Mouse (Mus musculus) forebrain, embryonic 16.5 days (tissue): Measurements from ENCODE around the gene Hhat. TPM values are rescaled to one million over a fixed set of nuclear protein-coding genes. Genes with fewer than 3 reads are reported as not detected.

Source experiments
- ATAC-seq: fragments of 200-750 bp; cut with Nextera tagmentation; 2 replicates; pipeline ENCODE4 v1.8.0; 2017; ENCODE audit warnings: mild to moderate bottlenecking, moderate library complexity
- H3K27ac ChIP-seq: fragments of 300-500 bp; sonication (generic); 2 replicates; pipeline ENCODE4 v1.5.1; 2014; ENCODE audit warnings: low read length, control low read depth
- H3K27me3 ChIP-seq: fragments of 300-500 bp; sonication (generic); replicated peaks from 2 replicates; pipeline ENCODE4 v1.6.1; 2014; ENCODE audit warnings: low read length; ENCODE audit not compliant: control insufficient read depth, insufficient read depth
- H3K36me3 ChIP-seq: fragments of 300-500 bp; sonication (generic); 2 replicates; pipeline ENCODE4 v1.6.1; 2014; ENCODE audit not compliant: control insufficient read depth, insufficient read depth
- H3K4me1 ChIP-seq: fragments of 300-500 bp; sonication (generic); replicated peaks from 2 replicates; pipeline ENCODE4 v1.6.1; 2014; ENCODE audit warnings: low read length; ENCODE audit not compliant: control insufficient read depth, insufficient read depth
- H3K4me2 ChIP-seq: fragments of 300-500 bp; sonication (generic); 2 replicates; pipeline ENCODE4 v1.6.1; 2014; ENCODE audit warnings: mild to moderate bottlenecking, low read length, control low read depth
- H3K4me3 ChIP-seq: fragments of 300-500 bp; sonication (generic); replicated peaks from 2 replicates; pipeline ENCODE4 v1.5.1; 2014; ENCODE audit warnings: mild to moderate bottlenecking, low read length, control low read depth
- H3K9ac ChIP-seq: fragments of 300-500 bp; sonication (generic); replicated peaks from 2 replicates; pipeline ENCODE4 v1.6.1; 2014; ENCODE audit warnings: low read depth, low read length, control low read depth
- H3K9me3 ChIP-seq: fragments of 300-500 bp; sonication (generic); 2 replicates; pipeline ENCODE4 v1.6.1; 2016; ENCODE audit warnings: low read length; ENCODE audit not compliant: control insufficient read depth
- WGBS: fragments of 180-500 bp; shearing (Covaris S2); extraction: QIAGEN DNeasy Blood & Tissue Kit; methylation state at CpG from one replicate; pipeline ENCODE4 v1.1.7; 2014; 5-methylcytosine and 5-hydroxymethylcytosine counted together
- polyA plus RNA-seq: library from polyadenylated mRNA; unstranded; fragments of >200 nt; fragmentation: Nextera tagmentation; extraction: Ambion mirVana; gene quantifications from 2 replicates; pipeline ENCODE4 v1.2.1, GENCODE M21; 2015

Hhat gene
- polyA plus RNA-seq, 1 experiment from 2014 or later, result 3.6 TPM

DNA sequence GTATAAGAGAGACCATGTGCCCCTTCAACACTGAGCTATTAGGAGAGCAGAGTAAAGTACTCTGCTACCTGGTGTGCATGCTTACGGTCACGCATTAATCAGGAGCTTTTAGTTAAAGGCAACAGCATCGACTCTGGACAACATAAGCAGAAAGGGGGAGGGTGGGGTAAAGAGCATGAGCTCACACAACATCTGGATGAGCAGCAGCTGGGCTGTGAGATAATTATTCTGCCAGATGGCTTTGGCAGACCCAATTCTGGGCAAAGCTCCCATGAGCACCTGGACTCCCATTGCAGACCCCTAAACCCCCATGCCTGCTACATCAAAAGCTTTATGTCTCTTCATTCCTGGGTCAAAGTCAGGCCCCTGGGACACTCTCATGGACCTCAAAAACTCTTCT lies 121.8 kb downstream of the Hhat start:
- no peak overlapping the region for H3K4me2 ChIP-seq
- H3K27ac ChIP-seq, result no peak overlapping the region
- no peaks in the 10 kb centered on the region for H3K27me3 ChIP-seq
- WGBS, result 87% methylated on average over 3 of the region's 3 CpGs
- H3K9ac ChIP-seq, result no peak overlapping the region
- ATAC-seq, result no peak
- H3K4me1 ChIP-seq, result no peaks in the 10 kb centered on the region
- H3K4me3 ChIP-seq, result no peak overlapping the region
- no peaks in the 10 kb centered on the region for H3K36me3 ChIP-seq
- no peaks in the 10 kb centered on the region for H3K9me3 ChIP-seq

DNA sequence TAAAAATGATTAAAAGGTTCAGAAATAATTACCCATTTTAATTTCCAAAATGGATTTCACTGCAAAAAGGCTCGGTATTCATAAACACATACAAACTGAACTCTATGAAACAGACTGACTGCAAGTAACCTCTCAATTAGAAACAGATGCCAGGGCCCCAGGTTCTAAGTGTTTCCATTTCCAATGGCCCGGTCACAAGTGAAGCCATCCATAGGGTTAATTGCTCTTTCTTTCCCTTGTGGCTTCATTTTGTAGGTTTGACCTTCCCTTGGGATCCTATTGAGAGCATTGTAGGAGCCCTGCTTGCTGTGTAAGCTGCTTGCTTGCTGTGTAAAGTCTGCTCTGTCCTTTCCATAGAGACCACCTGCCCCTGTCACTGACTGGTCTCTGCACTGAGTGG lies 123.7 kb downstream of the Hhat start:
- Histone ChIP-seq H3K4me1 (no peaks in the 10 kb centered on the region), H3K36me3 (no peaks in the 10 kb centered on the region), H3K9ac (no peak overlapping the region), H3K4me3 (no peak overlapping the region), H3K27ac (no peak overlapping the region), H3K4me2 (no peak overlapping the region), H3K9me3 (no peaks in the 10 kb centered on the region), H3K27me3 (no peaks in the 10 kb centered on the region)
- 77% methylated on average over 2 of the region's 2 CpGs for WGBS
- ATAC-seq, result no peak

DNA sequence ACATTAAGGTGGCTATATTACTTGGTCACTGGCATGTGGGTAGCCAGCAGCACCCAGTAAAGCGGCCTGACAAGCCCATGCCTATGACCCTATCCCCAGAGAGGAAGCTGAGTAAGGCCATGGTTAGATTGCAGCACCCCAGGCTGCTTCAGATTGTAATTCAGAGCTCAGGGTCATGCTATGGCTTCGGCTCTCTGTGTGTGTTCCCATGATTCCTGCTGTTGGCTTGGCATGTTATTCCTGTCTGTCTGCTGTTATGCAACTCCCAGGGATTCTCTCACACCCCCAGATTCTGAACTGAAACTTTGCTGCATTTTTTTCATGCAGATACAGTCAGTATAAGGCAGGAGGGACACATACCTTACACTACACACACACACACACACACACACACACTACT lies 128.9 kb downstream of the Hhat start:
- H3K27ac ChIP-seq, result no peak overlapping the region
- ATAC-seq, result no peak
- H3K36me3 ChIP-seq, result no peaks in the 10 kb centered on the region
- no peak overlapping the region for H3K9ac ChIP-seq
- H3K4me3 ChIP-seq, result no peak overlapping the region
- no peaks in the 10 kb centered on the region for H3K4me1 ChIP-seq
- WGBS, result 94% methylated on average over 2 of the region's 2 CpGs
- H3K9me3 ChIP-seq, result no peaks in the 10 kb centered on the region
- H3K27me3 ChIP-seq, result no peaks in the 10 kb centered on the region
- no peak overlapping the region for H3K4me2 ChIP-seq

DNA sequence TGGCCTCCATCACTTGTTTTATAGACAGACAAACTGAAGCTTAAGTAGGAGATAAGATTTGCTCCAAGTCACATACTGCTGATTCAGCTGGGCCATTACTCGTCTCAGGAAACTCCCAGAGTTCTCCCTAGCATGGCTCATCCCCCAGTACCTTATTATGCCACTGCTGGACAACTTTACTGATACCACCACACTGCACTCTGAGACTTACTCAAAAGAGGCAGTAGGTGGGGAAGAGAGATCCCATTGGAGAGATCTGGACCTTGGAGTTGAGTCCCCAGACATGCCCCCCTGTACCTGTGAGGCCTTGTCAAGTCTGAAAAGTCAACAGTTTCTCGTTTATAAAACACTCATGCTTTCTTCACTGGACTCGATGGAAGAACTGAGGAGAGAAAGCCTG lies 131.8 kb downstream of the Hhat start:
- Histone ChIP-seq H3K4me1 (no peaks in the 10 kb centered on the region), H3K27me3 (no peaks in the 10 kb centered on the region), H3K4me3 (no peak overlapping the region), H3K36me3 (no peaks in the 10 kb centered on the region), H3K27ac (no peak overlapping the region), H3K9me3 (no peaks in the 10 kb centered on the region), H3K9ac (no peak overlapping the region), H3K4me2 (no peak overlapping the region)
- no peak for ATAC-seq
- 65% methylated on average over 3 of the region's 3 CpGs for WGBS

DNA sequence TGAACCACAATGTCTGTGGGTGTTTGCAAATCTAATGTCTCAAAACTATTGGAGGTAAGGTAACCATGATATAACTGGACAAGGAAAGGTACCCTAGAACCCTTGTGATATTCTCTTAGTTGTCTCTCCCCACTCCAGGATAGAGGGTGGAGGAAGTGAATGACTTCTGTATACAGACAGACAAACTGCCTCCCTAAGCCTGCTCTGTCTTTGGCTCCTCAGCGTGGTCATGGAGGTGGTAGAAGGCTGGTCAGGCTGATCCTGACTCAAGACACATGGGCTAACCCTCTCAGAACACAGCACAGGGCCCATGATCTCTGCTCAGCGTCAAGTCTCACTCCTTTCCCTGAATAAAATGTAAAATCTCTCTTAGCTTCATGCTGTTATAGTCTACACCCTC lies 149.2 kb downstream of the Hhat start:
- no peak overlapping the region for H3K27ac ChIP-seq
- no peak overlapping the region for H3K4me3 ChIP-seq
- H3K4me1 ChIP-seq, result no peaks in the 10 kb centered on the region
- no peaks in the 10 kb centered on the region for H3K27me3 ChIP-seq
- no peaks in the 10 kb centered on the region for H3K36me3 ChIP-seq
- no peak overlapping the region for H3K9ac ChIP-seq
- 0 out of 2 replicates have a peak, but pooled peaks cover 2% of the 10 kb centered on the region for H3K9me3 ChIP-seq
- H3K4me2 ChIP-seq, result no peak overlapping the region
- 77% methylated on average over 2 of the region's 2 CpGs for WGBS
- ATAC-seq, result no peak

DNA sequence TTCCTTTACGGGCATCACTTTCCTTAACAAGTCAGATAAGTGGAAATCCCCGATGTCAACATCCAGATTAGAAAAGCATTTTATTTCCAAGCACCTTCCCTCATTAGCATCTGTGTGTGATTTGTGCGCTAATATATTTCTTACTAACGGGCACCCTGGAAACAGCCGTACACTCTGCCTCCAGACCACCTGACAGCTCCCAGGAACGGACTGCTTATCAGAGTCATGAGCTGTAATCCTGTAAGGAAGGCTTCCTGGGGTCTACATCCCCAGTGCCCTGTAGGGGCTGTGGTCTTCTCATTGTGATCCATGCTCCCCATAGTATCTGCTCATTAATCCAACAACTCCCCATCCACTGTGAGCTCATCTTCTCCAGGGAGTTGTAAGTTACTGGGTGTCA lies 157.8 kb downstream of the Hhat start:
- WGBS, result 18% methylated on average over 6 of the region's 6 CpGs
- no peak overlapping the region for H3K9ac ChIP-seq
- no peak for ATAC-seq

DNA sequence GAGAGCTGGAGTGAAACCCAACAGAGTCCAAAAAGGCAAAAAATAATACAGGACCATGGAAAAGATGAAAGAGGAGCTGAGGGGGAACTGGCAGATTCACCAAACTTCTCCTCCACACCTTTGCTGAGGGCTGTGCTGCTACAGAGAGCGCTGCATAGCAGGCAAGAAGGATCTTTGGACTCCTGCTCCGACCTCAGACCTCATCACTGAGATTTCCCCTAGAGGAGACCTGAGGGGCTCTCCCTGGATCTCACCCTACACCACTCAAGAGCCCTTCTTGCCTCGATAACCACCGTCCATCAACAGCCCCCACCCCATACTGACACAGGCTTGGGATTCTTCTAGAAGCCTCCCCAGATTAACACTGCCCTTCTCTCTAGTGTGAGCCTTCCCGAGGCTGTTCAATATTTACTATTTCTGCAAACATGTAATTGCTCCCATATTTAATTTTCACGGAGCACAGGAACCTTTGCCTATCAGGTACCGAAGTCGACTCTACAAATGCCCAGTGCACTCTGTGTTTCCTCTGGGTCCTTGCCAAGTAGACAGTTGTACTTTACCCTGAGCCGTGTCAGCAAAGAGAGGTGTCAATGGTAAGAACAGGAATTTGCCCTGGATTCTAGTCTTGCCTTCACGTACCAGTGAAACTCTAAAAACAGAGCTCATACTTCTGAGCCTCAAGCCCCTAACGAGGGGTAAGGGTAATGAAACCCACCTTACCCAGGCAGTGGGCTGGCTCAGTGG lies 158.9 kb downstream of the Hhat start:
- Histone ChIP-seq H3K36me3 (no peaks in the 10 kb centered on the region), H3K4me2 (no peak overlapping the region), H3K9ac (no peak overlapping the region), H3K9me3 (no peaks in the 10 kb centered on the region), H3K4me3 (no peak overlapping the region), H3K4me1 (no peaks in the 10 kb centered on the region), H3K27me3 (no peaks in the 10 kb centered on the region), H3K27ac (no peak overlapping the region)
- WGBS, result 85% methylated on average over 11 of the region's 11 CpGs
- ATAC-seq, result no peak

More for the DNA sequence above, 157.8 kb downstream of the Hhat start:
- H3K4me3 ChIP-seq, result no peak overlapping the region
- no peak overlapping the region for H3K27ac ChIP-seq
- no peaks in the 10 kb centered on the region for H3K9me3 ChIP-seq
- no peak overlapping the region for H3K4me2 ChIP-seq
- H3K27me3 ChIP-seq, result no peaks in the 10 kb centered on the region
- no peaks in the 10 kb centered on the region for H3K4me1 ChIP-seq
- no peaks in the 10 kb centered on the region for H3K36me3 ChIP-seq

DNA sequence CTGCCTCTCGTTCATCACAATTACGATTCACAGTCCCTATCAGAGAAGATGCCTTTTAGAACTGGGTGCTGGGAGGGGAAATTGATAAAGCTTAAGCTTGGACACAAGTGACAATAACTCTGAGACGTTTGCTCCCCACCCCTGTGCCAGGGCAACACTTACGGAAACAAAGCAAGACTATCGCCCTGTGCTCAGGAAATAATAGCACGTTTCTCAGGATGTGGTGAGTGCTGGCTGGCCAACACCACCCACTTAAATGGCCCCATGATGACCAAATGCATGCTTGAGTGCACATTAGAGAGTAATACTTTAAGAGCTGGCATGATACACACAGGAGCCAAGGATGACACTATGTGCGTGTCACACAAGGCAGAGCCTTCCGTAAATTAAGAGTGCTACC lies 164.1 kb downstream of the Hhat start:
- Histone ChIP-seq H3K27me3 (no peaks in the 10 kb centered on the region), H3K4me1 (no peaks in the 10 kb centered on the region; the same call in 1 of the 2 replicates), H3K4me2 (no peak overlapping the region), H3K9me3 (no peaks in the 10 kb centered on the region), H3K9ac (no peak overlapping the region), H3K27ac (no peak overlapping the region), H3K36me3 (no peaks in the 10 kb centered on the region), H3K4me3 (no peak overlapping the region)
- WGBS, result 82% methylated on average over 8 of the region's 8 CpGs
- ATAC-seq, result no peak

DNA sequence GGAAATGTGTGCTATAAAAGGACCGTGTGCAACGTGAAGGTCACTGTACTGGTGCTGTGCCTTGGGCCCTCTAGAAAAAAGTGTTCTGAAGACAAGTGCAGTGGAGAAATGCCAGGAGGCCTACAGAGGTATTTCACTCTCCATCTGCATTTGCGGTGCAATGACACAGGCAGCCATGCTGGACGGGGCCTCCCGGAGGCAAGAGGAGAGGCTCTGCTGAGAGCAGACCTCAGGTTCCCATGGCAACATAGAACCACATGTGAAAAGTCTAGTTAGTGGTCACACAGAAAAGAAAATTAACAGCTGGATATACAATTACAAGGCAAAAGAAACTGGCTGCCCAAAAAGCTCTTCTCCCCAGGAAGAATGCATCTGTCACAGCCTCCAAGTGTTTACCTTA lies 166.6 kb downstream of the Hhat start:
- Histone ChIP-seq H3K9me3 (no peaks in the 10 kb centered on the region), H3K27ac (no peak overlapping the region), H3K9ac (no peak overlapping the region), H3K4me3 (no peak overlapping the region), H3K27me3 (no peaks in the 10 kb centered on the region), H3K4me1 (no peaks in the 10 kb centered on the region; the same call in 1 of the 2 replicates), H3K36me3 (no peaks in the 10 kb centered on the region), H3K4me2 (no peak overlapping the region)
- 54% methylated on average over 5 of the region's 5 CpGs for WGBS
- ATAC-seq, result no peak

DNA sequence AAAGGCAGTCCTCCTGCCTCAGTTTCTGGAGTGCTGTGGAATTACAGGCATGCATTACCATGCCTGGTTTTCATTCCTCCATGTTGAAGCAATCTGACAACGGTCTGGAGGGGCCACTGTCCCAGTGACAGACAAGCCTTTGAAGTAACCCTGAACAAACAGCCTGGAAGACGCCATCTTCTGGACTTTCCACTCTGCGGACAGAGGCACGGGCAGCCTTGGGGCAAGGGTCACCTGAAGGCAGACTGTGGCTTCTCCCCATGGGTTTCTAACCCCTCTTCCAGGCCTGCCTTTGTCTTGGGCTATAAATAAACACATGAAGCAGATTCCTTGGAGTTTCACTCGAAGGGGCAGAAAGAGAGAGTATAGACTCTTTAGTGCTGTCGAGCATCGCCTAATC lies 167.5 kb downstream of the Hhat start:
- H3K36me3 ChIP-seq, result no peaks in the 10 kb centered on the region
- no peaks in the 10 kb centered on the region for H3K27me3 ChIP-seq
- no peak overlapping the region for H3K27ac ChIP-seq
- WGBS, result 66% methylated on average over 7 of the region's 7 CpGs
- H3K4me1 ChIP-seq, result no peaks in the 10 kb centered on the region; the same call in 1 of the 2 replicates
- H3K9ac ChIP-seq, result no peak overlapping the region
- no peak overlapping the region for H3K4me2 ChIP-seq
- ATAC-seq, result no peak
- no peak overlapping the region for H3K4me3 ChIP-seq
- H3K9me3 ChIP-seq, result no peaks in the 10 kb centered on the region
